Mouse (Mus musculus) liver, adult (tissue): Measurements from ENCODE around the gene Asxl2.

Experiments used
- GATA4 ChIP-seq: IDR thresholded peaks from 2 replicates; pipeline ENCODE4 v1.6.1; 2014; ENCODE audit warnings: mild to moderate bottlenecking, low read length; ENCODE audit not compliant: insufficient replicate concordance

The Asxl2 gene

GRCm38 (mm10) chr12:3500071-3500470 is 73.4 kb downstream of the Asxl2 start:
- TF ChIP-seq GATA4 = no peak

- TF ChIP-seq GATA4 = no peak
These were observed 92.1 kb downstream of the Asxl2 start for GRCm38 (mm10) chr12:3518665-3519297.

- no peak for TF ChIP-seq GATA4
These were observed 98.9 kb downstream of the Asxl2 start for GRCm38 (mm10) chr12:3525536-3525935.

- no peak for TF ChIP-seq GATA4
These were observed 111.0 kb downstream of the Asxl2 start for GRCm38 (mm10) chr12:3537616-3538015.

GRCm38 (mm10) chr12:3538036-3538435 is 111.4 kb downstream of the Asxl2 start:
- no peak for TF ChIP-seq GATA4

DNA sequence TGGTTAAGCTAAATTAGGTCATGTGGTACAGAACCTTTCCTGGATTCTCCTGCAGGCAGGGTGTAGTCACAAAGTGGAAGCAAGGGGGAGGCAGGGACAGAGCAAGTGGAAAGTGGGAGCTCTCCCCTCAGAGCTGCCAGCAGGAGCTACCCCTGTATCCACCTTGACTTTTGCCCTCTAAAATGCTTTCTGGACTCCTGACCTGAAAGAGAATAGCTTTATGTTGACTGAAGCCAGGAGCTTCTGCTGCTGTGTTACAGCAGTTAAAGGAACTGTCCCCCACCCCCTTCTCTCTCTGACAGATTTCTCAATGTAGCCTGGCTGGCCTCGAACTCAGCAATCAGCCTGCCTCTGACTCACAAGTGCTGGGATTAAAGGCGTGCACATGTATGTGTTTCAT is 112.9 kb downstream of the Asxl2 start:
- TF ChIP-seq GATA4 = no peak

DNA sequence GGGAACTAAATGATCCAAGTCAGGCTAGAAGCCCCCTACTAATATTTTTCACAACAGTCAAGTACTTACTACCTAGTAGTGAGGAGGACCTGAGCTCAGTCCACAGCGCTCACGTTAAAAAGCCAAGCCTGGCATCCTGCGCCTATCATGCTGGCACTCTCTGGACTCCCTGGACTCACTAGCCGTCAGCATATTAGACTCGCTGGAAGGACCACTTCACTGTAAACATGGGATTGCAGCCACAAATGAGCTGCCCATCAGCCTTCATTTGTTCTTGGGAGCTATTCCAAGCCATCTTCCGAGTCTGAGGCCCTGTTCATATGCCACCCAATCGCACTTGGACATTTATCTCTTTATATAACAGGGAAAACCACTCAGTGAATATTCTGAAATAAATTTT is 114.2 kb downstream of the Asxl2 start:
- TF ChIP-seq GATA4 = no peak

DNA sequence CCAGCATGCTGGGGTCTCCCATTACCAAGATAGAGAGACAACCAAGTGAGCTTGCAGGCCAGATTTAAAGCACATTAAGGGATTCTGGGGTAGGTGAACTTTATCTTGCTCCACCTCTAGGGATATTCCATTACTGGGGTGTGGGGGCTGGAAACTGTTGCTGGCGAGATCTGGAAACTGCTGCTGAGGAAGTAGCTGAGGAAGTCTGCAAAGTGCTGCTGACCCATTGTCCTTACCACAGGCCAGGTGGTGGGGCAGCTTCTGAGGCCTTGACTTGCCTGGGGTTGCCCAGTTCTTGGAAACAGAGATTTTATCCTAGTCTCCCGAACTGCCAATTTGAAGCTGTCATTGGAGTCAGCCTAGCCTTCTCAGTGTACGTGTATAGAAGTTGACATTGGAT is 118.8 kb downstream of the Asxl2 start:
- no peak for TF ChIP-seq GATA4

GRCm38 (mm10) chr12:3546121-3546658 is 119.5 kb downstream of the Asxl2 start:
- no peak for TF ChIP-seq GATA4

- no peak for TF ChIP-seq GATA4
These were observed 120.1 kb downstream of the Asxl2 start for GRCm38 (mm10) chr12:3546781-3547180.

DNA sequence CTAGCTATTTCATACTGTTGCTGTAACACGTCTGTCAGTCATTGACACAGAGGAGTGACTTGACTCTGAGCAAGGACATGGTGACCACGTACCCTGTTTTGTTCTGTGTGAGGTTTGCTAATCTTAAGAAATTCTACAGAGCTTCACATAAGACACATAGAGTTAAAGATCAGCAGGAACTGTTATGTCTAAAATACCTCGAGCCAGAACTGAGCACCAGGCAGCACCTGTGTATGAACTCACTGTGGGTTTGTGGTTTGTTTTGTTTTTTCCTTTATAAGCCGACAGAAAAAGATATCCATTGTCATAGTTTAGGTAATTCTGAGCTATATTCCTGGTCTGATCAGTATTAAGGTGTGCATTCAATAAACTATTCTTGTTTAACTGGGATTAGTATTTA is 120.8 kb downstream of the Asxl2 start:
- TF ChIP-seq GATA4 = no peak

GRCm38 (mm10) chr12:3547911-3548310 is 121.3 kb downstream of the Asxl2 start:
- TF ChIP-seq GATA4 = no peak

- no peak for TF ChIP-seq GATA4
These were observed 122.0 kb downstream of the Asxl2 start for GRCm38 (mm10) chr12:3548582-3549211.

DNA sequence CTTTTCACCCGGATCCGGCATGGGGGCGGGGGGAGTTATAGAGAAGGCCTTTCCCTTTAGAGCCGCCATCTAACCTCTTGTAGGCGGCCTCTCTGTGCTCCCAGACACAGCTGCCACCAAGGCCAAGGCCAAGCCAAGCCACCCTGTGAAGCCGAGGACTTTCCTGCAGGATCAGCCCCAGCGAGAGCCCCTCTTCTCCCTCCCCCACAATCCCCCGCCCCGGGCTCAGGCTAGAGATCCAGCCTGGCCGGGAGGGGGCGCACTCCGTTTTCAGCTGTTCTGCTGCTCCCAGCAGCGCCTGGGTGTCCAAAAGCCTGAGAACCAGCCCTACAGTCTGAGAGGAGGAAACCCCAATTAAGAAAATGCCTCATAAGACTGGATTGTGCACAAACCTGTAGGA is 123.6 kb downstream of the Asxl2 start:
- TF ChIP-seq GATA4 = no peak
